Mouse (Mus musculus): ENCODE data around the gene Tbx6. TPM values are rescaled to one million over a fixed set of nuclear protein-coding genes. Genes with fewer than 3 reads are reported as not detected.
A peak's percentile ranks its signal among the peaks of the same experiment; 100 is the strongest.

The Tbx6 gene
- polyA plus RNA-seq, 1 experiment from 2014 or later = 0.56 TPM

GRCm38 (mm10) chr7:126825952-126826351, 44.7 kb downstream of the Tbx6 start:
- Histone ChIP-seq H3K9me3 (no peaks in the 10 kb centered on the region), H3K4me2 (no peak overlapping the region), H3K27me3 (peaks cover 23% of the 10 kb centered on the region; the same call in 1 of the 2 replicates), H3K36me3 (replicated peaks) (no peaks in the 10 kb centered on the region), H3K9ac (no peak overlapping the region), H3K27ac (no peak overlapping the region), H3K4me3 (replicated peaks) (no peak overlapping the region), H3K4me1 (peaks cover 50% of the 10 kb centered on the region)
- 76% methylated on average over 5 of the region's 5 CpGs for WGBS
- no peak for ATAC-seq (ENCODE audit: low FRiP score)

- H3K27me3 ChIP-seq = peaks cover 10% of the 10 kb centered on the region
- H3K4me3 ChIP-seq (replicated peaks) = peak within 1 kb of the TSS; percentile 35
- H3K9me3 ChIP-seq = no peaks in the 10 kb centered on the region
- peak within 1 kb of the TSS; percentile 50; the same call in 1 of the 2 replicates for H3K27ac ChIP-seq
- no peaks in the 10 kb centered on the region for H3K36me3 ChIP-seq (replicated peaks)
- H3K9ac ChIP-seq = peak within 1 kb of the TSS; percentile 44; the same call in 1 of the 2 replicates
- peaks cover 19% of the 10 kb centered on the region for H3K4me1 ChIP-seq
- peak within 1 kb of the TSS; percentile 54 for H3K4me2 ChIP-seq
- WGBS = 53% methylated on average over 5 of the region's 5 CpGs
- ATAC-seq (ENCODE audit: low FRiP score) = no peak
These were observed 50.3 kb downstream of the Tbx6 start, which contains the start of gene 4930451I11Rik for GRCm38 (mm10) chr7:126831539-126831938. Gene 4930451I11Rik (minus strand): TSS chr7:126831639.

- Histone ChIP-seq H3K27ac (peak overlapping the region; percentile 50; the same call in 1 of the 2 replicates), H3K4me2 (peak overlapping the region; percentile 54), H3K36me3 (replicated peaks) (no peaks in the 10 kb centered on the region), H3K9ac (peak overlapping the region; percentile 44; the same call in 1 of the 2 replicates), H3K4me3 (replicated peaks) (peak overlapping the region; percentile 35), H3K4me1 (peaks cover 19% of the 10 kb centered on the region), H3K27me3 (peaks cover 10% of the 10 kb centered on the region), H3K9me3 (no peaks in the 10 kb centered on the region)
- ATAC-seq (ENCODE audit: low FRiP score) = peak; percentile 87
- under 1% methylated on average over 21 of the region's 21 CpGs for WGBS
These were observed 50.8 kb downstream of the Tbx6 start for GRCm38 (mm10) chr7:126832036-126832598.

- no peaks in the 10 kb centered on the region for H3K9me3 ChIP-seq
- 100% methylated on average over 1 of the region's 1 CpGs for WGBS
- no peaks in the 10 kb centered on the region for H3K36me3 ChIP-seq (replicated peaks)
- peaks cover 19% of the 10 kb centered on the region for H3K4me1 ChIP-seq
- H3K4me3 ChIP-seq (replicated peaks) = no peak overlapping the region
- no peak overlapping the region for H3K27ac ChIP-seq
- no peak overlapping the region for H3K9ac ChIP-seq
- no peak overlapping the region for H3K4me2 ChIP-seq
- peaks cover 10% of the 10 kb centered on the region for H3K27me3 ChIP-seq
- no peak for ATAC-seq (ENCODE audit: low FRiP score)
These were observed 52.0 kb downstream of the Tbx6 start for GRCm38 (mm10) chr7:126833294-126833693.

Other genes with a start within 250 kb of the Tbx6 start
- gene Eif3c, start 215.1 kb upstream of the Tbx6 start, polyA plus RNA-seq (2016; fragmentation: Nextera tagmentation; extraction: Ambion mirVana) = 213 and 225 TPM in 2 replicates
- 0.31 and 0.52 TPM in 2 replicates for gene Apobr, start 196.5 kb upstream of the Tbx6 start, polyA plus RNA-seq (2016; fragmentation: Nextera tagmentation; extraction: Ambion mirVana)
- gene Cln3, start 195.7 kb upstream of the Tbx6 start, polyA plus RNA-seq (2016; fragmentation: Nextera tagmentation; extraction: Ambion mirVana) = 27.5 and 32.7 TPM in 2 replicates
- not detected in 2 replicates for gene Il27, start 186.5 kb upstream of the Tbx6 start, polyA plus RNA-seq (2016; fragmentation: Nextera tagmentation; extraction: Ambion mirVana)
- gene Nupr1, start 150.6 kb upstream of the Tbx6 start, polyA plus RNA-seq (2016; fragmentation: Nextera tagmentation; extraction: Ambion mirVana) = 3.1 and 3.8 TPM in 2 replicates
- 39.4 and 51.2 TPM in 2 replicates for gene Sgf29, start 132.2 kb upstream of the Tbx6 start, polyA plus RNA-seq (2016; fragmentation: Nextera tagmentation; extraction: Ambion mirVana)
- 0.42 and 0.54 TPM in 2 replicates for gene Sult1a1, start 105.1 kb upstream of the Tbx6 start, polyA plus RNA-seq (2016; fragmentation: Nextera tagmentation; extraction: Ambion mirVana)
- gene Bola2, start 86.1 kb upstream of the Tbx6 start, polyA plus RNA-seq (2016; fragmentation: Nextera tagmentation; extraction: Ambion mirVana) = 146 and 157 TPM in 2 replicates
- gene Slx1b, start 85.7 kb upstream of the Tbx6 start, polyA plus RNA-seq (2016; fragmentation: Nextera tagmentation; extraction: Ambion mirVana) = 14.7 and 14.9 TPM in 2 replicates
- gene Coro1a, start 73.7 kb upstream of the Tbx6 start, polyA plus RNA-seq (2016; fragmentation: Nextera tagmentation; extraction: Ambion mirVana) = 49.1 and 51.0 TPM in 2 replicates
- gene Mapk3, start 21.9 kb upstream of the Tbx6 start, polyA plus RNA-seq (2016; fragmentation: Nextera tagmentation; extraction: Ambion mirVana) = 51.5 and 56.8 TPM in 2 replicates
- 1.4 and 1.5 TPM in 2 replicates for gene Gdpd3, start 15.1 kb upstream of the Tbx6 start, polyA plus RNA-seq (2016; fragmentation: Nextera tagmentation; extraction: Ambion mirVana)
- 91.8 and 92.7 TPM in 2 replicates for gene Ypel3, start 4.5 kb upstream of the Tbx6 start, polyA plus RNA-seq (2016; fragmentation: Nextera tagmentation; extraction: Ambion mirVana)
- 310 and 320 TPM in 2 replicates for gene Ppp4c, start 11.0 kb downstream of the Tbx6 start, polyA plus RNA-seq (2016; fragmentation: Nextera tagmentation; extraction: Ambion mirVana)
- 16.2 and 17.6 TPM in 2 replicates for gene Fam57b, start 16.2 kb downstream of the Tbx6 start, polyA plus RNA-seq (2016; fragmentation: Nextera tagmentation; extraction: Ambion mirVana)
- gene 4930451I11Rik, start 50.2 kb downstream of the Tbx6 start, polyA plus RNA-seq (2016; fragmentation: Nextera tagmentation; extraction: Ambion mirVana) = not detected in 2 replicates
- gene Doc2a, start 65.9 kb downstream of the Tbx6 start, polyA plus RNA-seq (2016; fragmentation: Nextera tagmentation; extraction: Ambion mirVana) = 5.5 and 6.6 TPM in 2 replicates
- 53.3 TPM in 2 replicates for gene Hirip3, start 80.5 kb downstream of the Tbx6 start, polyA plus RNA-seq (2016; fragmentation: Nextera tagmentation; extraction: Ambion mirVana)
- 96.5 and 108 TPM in 2 replicates for gene Ino80e, start 80.9 kb downstream of the Tbx6 start, polyA plus RNA-seq (2016; fragmentation: Nextera tagmentation; extraction: Ambion mirVana)
- 60.9 and 65.4 TPM in 2 replicates for gene Taok2, start 103.2 kb downstream of the Tbx6 start, polyA plus RNA-seq (2016; fragmentation: Nextera tagmentation; extraction: Ambion mirVana)
- 23.0 and 25.3 TPM in 2 replicates for gene Tmem219, start 141.4 kb downstream of the Tbx6 start, polyA plus RNA-seq (2016; fragmentation: Nextera tagmentation; extraction: Ambion mirVana)
- 45.3 and 46.4 TPM in 2 replicates for gene Kctd13, start 147.4 kb downstream of the Tbx6 start, polyA plus RNA-seq (2016; fragmentation: Nextera tagmentation; extraction: Ambion mirVana)
- 1.5 TPM in 2 replicates for gene Asphd1, start 168.1 kb downstream of the Tbx6 start, polyA plus RNA-seq (2016; fragmentation: Nextera tagmentation; extraction: Ambion mirVana)
- 8.6 and 10.5 TPM in 2 replicates for gene Sez6l2, start 169.1 kb downstream of the Tbx6 start, polyA plus RNA-seq (2016; fragmentation: Nextera tagmentation; extraction: Ambion mirVana)
- 78.9 and 79.6 TPM in 2 replicates for gene Cdipt, start 194.4 kb downstream of the Tbx6 start, polyA plus RNA-seq (2016; fragmentation: Nextera tagmentation; extraction: Ambion mirVana)
- 0.86 and 2.0 TPM in 2 replicates for gene Cdiptos, start 194.6 kb downstream of the Tbx6 start, polyA plus RNA-seq (2016; fragmentation: Nextera tagmentation; extraction: Ambion mirVana)
- gene Mvp, start 233.1 kb downstream of the Tbx6 start, polyA plus RNA-seq (2016; fragmentation: Nextera tagmentation; extraction: Ambion mirVana) = 4.2 and 4.6 TPM in 2 replicates
- 0.38 and 0.56 TPM in 2 replicates for gene Pagr1b, start 235.0 kb downstream of the Tbx6 start, polyA plus RNA-seq (2016; fragmentation: Nextera tagmentation; extraction: Ambion mirVana)
- 51.4 and 66.8 TPM in 2 replicates for gene Pagr1a, start 235.9 kb downstream of the Tbx6 start, polyA plus RNA-seq (2016; fragmentation: Nextera tagmentation; extraction: Ambion mirVana)
- gene Gm42742, start 239.6 kb downstream of the Tbx6 start, polyA plus RNA-seq (2016; fragmentation: Nextera tagmentation; extraction: Ambion mirVana) = 53.3 and 75.4 TPM in 2 replicates
- gene Prrt2, start 239.7 kb downstream of the Tbx6 start, polyA plus RNA-seq (2016; fragmentation: Nextera tagmentation; extraction: Ambion mirVana) = 5.0 and 6.5 TPM in 2 replicates
- gene Maz, start 245.6 kb downstream of the Tbx6 start, polyA plus RNA-seq (2016; fragmentation: Nextera tagmentation; extraction: Ambion mirVana) = 95.2 and 113 TPM in 2 replicates

Data from forebrain, embryonic 12.5 days (tissue).